Mouse (Mus musculus) T-helper 17 cell (primary cell): ENCODE results near the gene Cbx8.

Experiments used
- in situ Hi-C, 2 experiments: fragments of 300-600 bp; cut with MboI, MseI; formaldehyde crosslinking; loops; 1 replicate in 1 of 2; 2 replicates in 1 of 2; pipeline ENCODE4 v1.15.1; 2025; ENCODE audit warnings: high pct_unique_total_duplicates in 2 of 2

Cbx8 gene

GRCm38 (mm10) chr11:119040600-119041324, at the start of gene Cbx8:
Gene Cbx8 (minus strand): TSS chr11:119040969.
- in situ Hi-C loops = no loop called here

- in situ Hi-C loops = loop anchor here in 1 of 2 experiments (5.0 kb wide), 1 partner anchor 102 kb away; no protein-coding TSS in a partner anchor
Measured at GRCm38 (mm10) chr11:119090076-119090960, 49.5 kb upstream of the Cbx8 start.

GRCm38 (mm10) chr11:119089235-119090075, 48.7 kb upstream of the Cbx8 start:
- in situ Hi-C loops = loop anchor here in 1 of 2 experiments (5.0 kb wide), 3 partner anchors 37 to 103 kb away; no protein-coding TSS in a partner anchor

- in situ Hi-C loops = loop anchor here in 1 of 2 experiments (5.0 kb wide), 2 partner anchors 36 to 74 kb away; no protein-coding TSS in a partner anchor
Measured at GRCm38 (mm10) chr11:119088391-119089234, 47.8 kb upstream of the Cbx8 start.

- in situ Hi-C loops = loop anchor here in 1 of 2 experiments (5.0 kb wide), 2 partner anchors 35 to 75 kb away; no protein-coding TSS in a partner anchor
Measured at GRCm38 (mm10) chr11:119087301-119088082, 46.7 kb upstream of the Cbx8 start.

GRCm38 (mm10) chr11:119086144-119086971, 45.6 kb upstream of the Cbx8 start, which contains the start of gene Cbx4:
Gene Cbx4 (minus strand): TSS chr11:119086221.
- in situ Hi-C loops = loop anchor here in 1 of 2 experiments (5.0 kb wide), 2 partner anchors 34 to 76 kb away; no protein-coding TSS in a partner anchor

- in situ Hi-C loops = loop anchor here in 1 of 2 experiments (5.0 kb wide), 2 partner anchors 33 to 77 kb away; no protein-coding TSS in a partner anchor
Measured at GRCm38 (mm10) chr11:119085279-119086062, 44.7 kb upstream of the Cbx8 start.

GRCm38 (mm10) chr11:119084446-119085278, 43.9 kb upstream of the Cbx8 start:
- in situ Hi-C loops = loop anchor here in 1 of 2 experiments (5.0 kb wide), 2 partner anchors 32 to 78 kb away; no protein-coding TSS in a partner anchor

GRCm38 (mm10) chr11:119083724-119084445, 43.1 kb upstream of the Cbx8 start:
- in situ Hi-C loops = no loop called here

GRCm38 (mm10) chr11:119082638-119083599, 42.1 kb upstream of the Cbx8 start:
- in situ Hi-C loops = no loop called here

GRCm38 (mm10) chr11:119081839-119082637, 41.3 kb upstream of the Cbx8 start:
- in situ Hi-C loops = no loop called here

- in situ Hi-C loops = no loop called here
Measured at GRCm38 (mm10) chr11:119081148-119081838, 40.5 kb upstream of the Cbx8 start.

- in situ Hi-C loops = no loop called here
Measured at GRCm38 (mm10) chr11:119080461-119081147, 39.8 kb upstream of the Cbx8 start.
